Mouse (Mus musculus) adipocyte (in vitro differentiated cells): ENCODE results near the gene Rbm8a2.

Source experiments
- DNase-seq: peaks from one replicate; pipeline ENCODE4 v3.0.0-alpha.2; 2016; ENCODE audit warnings: low spot score

The Rbm8a2 gene

DNA sequence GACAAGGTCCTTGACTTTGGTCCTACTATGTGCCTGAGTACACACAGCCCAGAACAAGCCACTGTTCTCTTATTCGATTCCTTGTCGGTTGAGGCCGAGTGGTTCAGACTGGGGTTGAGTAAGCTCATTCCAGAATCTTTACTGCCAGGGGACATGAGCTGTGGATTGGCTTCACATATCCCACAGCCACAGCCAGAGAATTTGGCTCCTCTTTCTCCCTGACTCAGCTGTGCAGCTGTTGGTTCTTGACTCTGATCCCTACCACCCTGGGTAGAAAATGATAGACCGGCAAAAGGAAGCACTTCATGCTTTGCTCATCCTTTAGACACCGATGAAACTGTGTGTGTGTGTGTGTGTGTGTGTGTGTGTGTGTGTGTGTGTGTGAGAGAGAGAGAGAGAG lies 47.5 kb downstream of the Rbm8a2 start:
- DNase-seq = no peak
